Mouse (Mus musculus): ENCODE measurements around the gene Olfr204. TPM values are rescaled to one million over a fixed set of nuclear protein-coding genes. Genes with fewer than 3 reads are reported as not detected.
"Not testable (repeated sequence)": the region's sequence is repeated elsewhere in the genome, so short reads cannot be mapped to it uniquely, and the experiment has no call there.

Olfr204 gene
- not detected in 2 replicates for polyA plus RNA-seq (2016; fragmentation: Nextera tagmentation; extraction: Ambion mirVana)

DNA sequence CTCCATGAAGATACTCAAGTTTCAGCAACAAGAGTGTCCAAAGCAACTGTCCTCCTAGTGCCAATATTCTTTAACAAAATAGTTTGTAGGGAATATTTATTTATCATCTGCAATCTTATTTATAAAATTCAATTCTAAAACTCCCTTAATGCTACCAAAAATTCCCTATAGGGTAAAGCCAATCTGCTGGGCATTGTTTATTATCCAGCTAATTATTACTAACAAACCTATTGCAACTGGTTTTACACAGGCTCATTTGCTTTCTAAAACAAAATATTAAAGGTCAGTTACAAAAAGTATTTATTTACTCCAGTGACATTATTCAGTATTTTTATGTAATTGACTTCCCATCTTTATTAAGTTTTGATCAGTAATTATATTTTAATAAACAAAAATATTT lies at the start of gene Olfr204:
Olfr204 (minus strand) TSS at position 101 of the 400 bp plus-strand sequence.
- Histone ChIP-seq H3K4me3 (replicated peaks) (no peak within 1 kb of the TSS), H3K27me3 (no peaks in the 10 kb centered on the region), H3K9ac (no peak within 1 kb of the TSS), H3K4me2 (no peak within 1 kb of the TSS), H3K4me1 (no peaks in the 10 kb centered on the region), H3K36me3 (replicated peaks) (no peaks in the 10 kb centered on the region), H3K9me3 (no peaks in the 10 kb centered on the region), H3K27ac (no peak within 1 kb of the TSS)
- ATAC-seq (ENCODE audit: low FRiP score) = no peak

DNA sequence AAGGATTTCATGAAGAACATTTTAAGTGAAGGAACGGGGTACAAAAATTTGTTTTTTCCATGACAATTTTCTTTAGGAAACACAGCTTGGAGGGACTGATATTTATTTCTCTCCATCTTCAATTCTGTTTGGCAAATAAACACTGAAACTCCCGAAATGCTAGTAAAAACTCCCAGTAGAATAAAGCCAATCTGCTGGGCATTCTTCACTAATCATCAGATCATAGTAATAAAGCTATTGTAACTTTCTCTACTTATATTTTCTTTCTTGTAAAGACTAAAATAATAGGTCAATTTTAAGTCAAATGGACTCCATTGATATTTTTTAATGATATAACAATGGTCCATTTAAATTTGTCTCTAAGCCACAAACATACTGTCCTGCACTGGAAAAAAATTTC lies 45.8 kb upstream of the Olfr204 start, which contains the start of gene Olfr209:
Olfr209 (minus strand) TSS at position 101 of the 400 bp plus-strand sequence.
- no peaks in the 10 kb centered on the region for H3K9me3 ChIP-seq
- H3K27ac ChIP-seq = no peak within 1 kb of the TSS
- 85% methylated on average over 2 of the region's 2 CpGs for WGBS
- no peak within 1 kb of the TSS for H3K4me2 ChIP-seq
- H3K4me1 ChIP-seq = no peaks in the 10 kb centered on the region
- H3K4me3 ChIP-seq (replicated peaks) = no peak within 1 kb of the TSS
- no peaks in the 10 kb centered on the region for H3K27me3 ChIP-seq
- ATAC-seq (ENCODE audit: low FRiP score) = no peak
- no peaks in the 10 kb centered on the region for H3K36me3 ChIP-seq (replicated peaks)
- H3K9ac ChIP-seq = no peak within 1 kb of the TSS

DNA sequence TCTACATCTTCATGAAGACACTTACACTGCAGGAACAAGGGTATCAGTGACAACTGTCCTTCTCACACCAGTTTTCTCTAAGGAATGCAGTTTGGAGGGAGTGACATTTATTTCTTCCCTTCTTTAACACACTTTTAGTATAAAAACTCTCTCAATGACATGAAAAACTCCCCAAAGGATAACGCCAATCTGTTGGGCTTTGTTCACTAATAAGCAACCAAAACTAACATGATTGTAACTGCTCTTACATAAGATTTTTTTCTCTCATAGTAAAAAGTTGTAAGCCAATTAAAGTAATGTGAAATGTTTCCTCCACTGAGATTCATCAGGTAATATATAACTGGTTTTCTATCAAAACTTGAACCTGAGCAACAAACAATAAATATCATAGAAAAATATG lies 31.1 kb upstream of the Olfr204 start, which contains the start of gene Olfr206:
Olfr206 (minus strand) TSS at position 101 of the 400 bp plus-strand sequence.
- H3K4me1 ChIP-seq = no peaks in the 10 kb centered on the region
- H3K4me2 ChIP-seq = no peak within 1 kb of the TSS
- no peaks in the 10 kb centered on the region for H3K36me3 ChIP-seq (replicated peaks)
- no peak within 1 kb of the TSS for H3K4me3 ChIP-seq (replicated peaks)
- H3K9me3 ChIP-seq = no peaks in the 10 kb centered on the region
- H3K27me3 ChIP-seq = no peaks in the 10 kb centered on the region
- H3K27ac ChIP-seq = no peak within 1 kb of the TSS
- H3K9ac ChIP-seq = no peak within 1 kb of the TSS
- 87% methylated on average over 1 of the region's 1 CpGs for WGBS
- ATAC-seq (ENCODE audit: low FRiP score) = no peak

- Histone ChIP-seq H3K9me3 (0 out of 2 replicates have a peak, but pooled peaks cover 4% of the 10 kb centered on the region), H3K4me2 (no peak within 1 kb of the TSS), H3K27ac (no peak within 1 kb of the TSS), H3K36me3 (replicated peaks) (no peaks in the 10 kb centered on the region), H3K4me3 (replicated peaks) (no peak within 1 kb of the TSS), H3K27me3 (no peaks in the 10 kb centered on the region), H3K4me1 (no peaks in the 10 kb centered on the region), H3K9ac (no peak within 1 kb of the TSS)
- ATAC-seq (ENCODE audit: low FRiP score) = no peak
These were observed 13.0 kb upstream of the Olfr204 start, which contains the start of gene Olfr205 for GRCm38 (mm10) chr16:59331038-59331437. Gene Olfr205, minus strand, starts transcription at chr16:59331138.

DNA sequence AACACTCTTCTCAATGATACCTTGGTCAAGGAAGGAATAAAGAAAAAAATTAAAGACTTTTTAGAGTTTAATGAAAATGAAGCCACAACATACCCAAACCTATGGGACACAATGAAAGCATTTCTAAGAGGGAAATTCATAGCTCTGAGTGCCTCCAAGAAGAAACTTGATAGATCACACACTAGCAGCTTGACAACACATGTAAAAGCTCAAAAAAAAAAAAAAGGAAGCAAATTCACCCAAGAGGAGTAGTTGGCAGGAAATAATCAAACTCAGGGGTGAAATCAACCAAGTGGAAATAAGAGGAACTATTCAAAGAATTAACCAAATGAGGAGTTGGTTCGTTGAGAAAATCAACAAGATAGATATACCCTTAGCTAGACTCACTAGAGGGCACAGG lies 5.2 kb upstream of the Olfr204 start:
- not testable (repeated sequence) for ATAC-seq (ENCODE audit: low FRiP score); H3K4me3 ChIP-seq (replicated peaks); H3K4me1 ChIP-seq; H3K27ac ChIP-seq; H3K4me2 ChIP-seq; H3K36me3 ChIP-seq (replicated peaks); H3K9ac ChIP-seq; H3K27me3 ChIP-seq; H3K9me3 ChIP-seq
- 45% methylated on average over 1 of the region's 1 CpGs for WGBS

- H3K27ac ChIP-seq = no peak within 1 kb of the TSS
- ATAC-seq (ENCODE audit: low FRiP score) = no peak
- H3K4me1 ChIP-seq = no peaks in the 10 kb centered on the region
- H3K9me3 ChIP-seq = no peaks in the 10 kb centered on the region
- H3K9ac ChIP-seq = no peak within 1 kb of the TSS
- H3K4me3 ChIP-seq (replicated peaks) = no peak within 1 kb of the TSS
- H3K36me3 ChIP-seq (replicated peaks) = no peaks in the 10 kb centered on the region
- H3K4me2 ChIP-seq = no peak within 1 kb of the TSS
- 78% methylated on average over 2 of the region's 2 CpGs for WGBS
- H3K27me3 ChIP-seq = no peaks in the 10 kb centered on the region
These were observed 19.5 kb downstream of the Olfr204 start, which contains the start of gene Olfr203 for GRCm38 (mm10) chr16:59298581-59298980. Gene Olfr203, plus strand, starts transcription at chr16:59298881.

- H3K4me1 ChIP-seq; ATAC-seq (ENCODE audit: low FRiP score); H3K27ac ChIP-seq; H3K4me3 ChIP-seq (replicated peaks); H3K36me3 ChIP-seq (replicated peaks); H3K4me2 ChIP-seq; H3K9ac ChIP-seq; H3K9me3 ChIP-seq; H3K27me3 ChIP-seq: not testable (repeated sequence)
- 86% methylated on average over 9 of the region's 9 CpGs for WGBS
These were observed 30.5 kb downstream of the Olfr204 start for GRCm38 (mm10) chr16:59287576-59287975.

DNA sequence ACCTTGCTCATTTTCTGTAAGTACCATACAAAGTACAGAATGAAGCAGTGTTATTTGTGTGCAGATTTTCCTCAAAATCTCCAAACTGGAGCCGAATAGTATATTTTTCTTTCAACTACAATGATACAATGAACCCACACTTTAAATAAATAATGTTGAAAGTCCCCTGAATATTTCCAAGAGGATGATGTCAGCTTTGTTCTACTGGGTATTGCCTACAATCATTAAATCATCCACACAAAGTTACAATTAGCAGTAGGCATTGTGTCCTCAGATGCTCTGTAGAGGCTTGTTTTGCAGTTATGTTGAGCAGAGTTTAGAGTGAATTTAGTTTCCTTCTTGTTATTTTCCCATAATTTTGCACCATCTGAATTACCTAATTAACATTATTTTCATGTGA lies 31.4 kb downstream of the Olfr204 start, which contains the start of gene Olfr202:
Olfr202 (minus strand) TSS at position 101 of the 400 bp plus-strand sequence.
- Histone ChIP-seq H3K36me3 (replicated peaks) (no peaks in the 10 kb centered on the region), H3K27ac (no peak within 1 kb of the TSS), H3K27me3 (no peaks in the 10 kb centered on the region), H3K9me3 (no peaks in the 10 kb centered on the region), H3K4me1 (no peaks in the 10 kb centered on the region), H3K9ac (no peak within 1 kb of the TSS), H3K4me3 (replicated peaks) (no peak within 1 kb of the TSS), H3K4me2 (no peak within 1 kb of the TSS)
- no peak for ATAC-seq (ENCODE audit: low FRiP score)
- WGBS = 85% methylated on average over 1 of the region's 1 CpGs

DNA sequence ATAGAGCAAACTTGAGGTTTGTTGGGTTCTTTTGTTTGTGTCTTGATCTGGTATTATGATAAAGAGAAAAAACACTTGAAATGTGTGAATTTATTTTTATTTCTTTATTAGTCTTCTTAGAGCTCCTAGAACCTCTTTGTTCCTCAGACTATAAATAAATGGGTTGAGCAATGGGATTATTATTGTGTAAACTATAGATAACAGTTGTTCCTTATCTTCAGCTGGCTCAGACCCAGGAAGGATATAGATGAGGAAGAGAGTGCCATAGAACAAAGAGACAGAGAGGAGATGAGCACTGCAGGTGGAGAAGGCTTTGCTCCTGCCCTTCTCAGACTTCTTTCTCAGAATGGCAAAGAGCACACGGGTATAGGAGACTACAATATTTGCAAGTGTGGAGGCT lies 34.6 kb downstream of the Olfr204 start:
- Histone ChIP-seq H3K4me1 (no peaks in the 10 kb centered on the region), H3K27me3 (no peaks in the 10 kb centered on the region), H3K4me3 (replicated peaks) (no peak overlapping the region), H3K9me3 (no peaks in the 10 kb centered on the region), H3K9ac (no peak overlapping the region), H3K27ac (no peak overlapping the region), H3K4me2 (no peak overlapping the region), H3K36me3 (replicated peaks) (no peaks in the 10 kb centered on the region)
- 64% methylated on average over 1 of the region's 1 CpGs for WGBS
- no peak for ATAC-seq (ENCODE audit: low FRiP score)

DNA sequence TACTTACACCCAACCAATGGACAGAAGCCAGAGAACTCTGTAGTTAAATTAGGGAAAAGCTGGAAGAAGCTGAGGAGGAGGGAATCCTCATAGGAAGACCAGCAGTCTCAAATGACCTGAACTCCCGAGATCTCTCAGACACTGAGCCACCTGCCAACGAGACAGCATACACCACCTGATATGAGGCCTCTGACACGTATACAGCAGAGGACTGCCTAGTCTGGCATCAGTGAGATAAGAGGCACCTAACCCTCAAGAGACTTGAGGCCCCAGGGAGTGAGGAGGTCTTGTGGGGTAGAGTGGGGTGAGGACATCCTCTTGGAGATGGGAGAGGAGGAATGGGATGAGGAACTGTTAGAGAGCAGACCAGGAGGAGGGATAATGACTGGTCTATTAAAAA lies 37.5 kb downstream of the Olfr204 start:
- H3K4me2 ChIP-seq = no peak overlapping the region

DNA sequence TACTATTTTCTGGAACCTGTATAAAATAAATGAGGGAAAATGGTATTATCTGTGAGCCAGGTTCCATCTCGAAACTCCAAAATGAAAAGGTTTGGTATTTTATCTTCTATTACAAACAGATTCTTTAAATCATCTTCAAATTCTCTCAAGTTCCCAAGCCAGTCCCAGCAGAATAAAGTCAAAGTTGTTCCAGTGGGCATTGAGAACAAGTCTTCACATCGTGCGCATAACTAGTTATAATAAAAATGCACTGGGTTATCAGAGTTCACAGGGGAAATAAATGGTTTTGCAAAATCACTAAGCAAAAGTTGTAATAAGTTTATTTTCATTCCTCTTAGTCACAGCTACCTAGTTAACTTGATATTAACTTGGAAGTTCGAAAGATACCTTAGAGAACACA lies 45.5 kb downstream of the Olfr204 start, which contains the start of gene Olfr201:
Olfr201 (minus strand) TSS at position 101 of the 400 bp plus-strand sequence.
- H3K4me2 ChIP-seq; H3K4me3 ChIP-seq (replicated peaks); H3K36me3 ChIP-seq (replicated peaks); H3K27ac ChIP-seq; H3K9me3 ChIP-seq; H3K9ac ChIP-seq; H3K4me1 ChIP-seq; H3K27me3 ChIP-seq; ATAC-seq (ENCODE audit: low FRiP score): not testable (repeated sequence)
- WGBS = 91% methylated on average over 4 of the region's 4 CpGs

More for the DNA sequence above, 37.5 kb downstream of the Olfr204 start:
- ATAC-seq (ENCODE audit: low FRiP score) = no peak
- WGBS = 80% methylated on average over 3 of the region's 3 CpGs
- Histone ChIP-seq H3K4me1 (no peaks in the 10 kb centered on the region), H3K36me3 (replicated peaks) (no peaks in the 10 kb centered on the region), H3K9ac (no peak overlapping the region), H3K4me3 (replicated peaks) (no peak overlapping the region), H3K27ac (no peak overlapping the region), H3K9me3 (no peaks in the 10 kb centered on the region), H3K27me3 (no peaks in the 10 kb centered on the region)

DNA sequence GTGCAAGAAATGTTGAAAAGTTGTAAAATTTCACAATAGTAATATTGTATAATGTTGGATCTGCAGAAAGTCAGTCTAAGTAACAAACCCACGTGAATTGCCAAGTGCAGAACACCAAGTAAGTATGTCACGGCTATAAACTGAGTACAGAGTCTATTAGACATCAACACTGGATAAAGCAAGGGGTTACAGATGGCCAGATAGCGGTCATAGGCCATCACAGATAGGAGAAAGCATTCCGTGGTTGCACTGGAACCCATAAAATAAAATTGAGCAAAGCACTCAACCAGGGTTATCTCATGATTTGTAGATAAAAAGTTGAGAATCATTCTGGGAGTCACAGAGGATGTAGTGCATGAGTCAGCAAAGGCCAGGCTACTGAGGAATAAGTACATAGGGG lies 49.0 kb downstream of the Olfr204 start:
- not testable (repeated sequence) for H3K9ac ChIP-seq; H3K4me2 ChIP-seq; H3K4me1 ChIP-seq; H3K36me3 ChIP-seq (replicated peaks); H3K4me3 ChIP-seq (replicated peaks); H3K9me3 ChIP-seq; H3K27me3 ChIP-seq; H3K27ac ChIP-seq; ATAC-seq (ENCODE audit: low FRiP score)
- WGBS = 79% methylated on average over 4 of the region's 4 CpGs

All from forebrain, embryonic 12.5 days (tissue).